Mouse (Mus musculus): ENCODE results near the gene Bri3bp. TPM values are rescaled to one million over a fixed set of nuclear protein-coding genes. Genes with fewer than 3 reads are reported as not detected.
A peak's percentile ranks its signal among the peaks of the same experiment; 100 is the strongest.
"Not testable (repeated sequence)": the region's sequence is repeated elsewhere in the genome, so short reads cannot be mapped to it uniquely, and the experiment has no call there.

The Bri3bp gene
- total RNA-seq, 2 experiments from 2014 or later, result 27.7 to 53.2 TPM

- peak; percentile 51 for ATAC-seq (replicated peaks; ENCODE audit: poor library complexity)
Observed at GRCm38 (mm10) chr5:125408842-125409241, 32.5 kb upstream of the Bri3bp start.

GRCm38 (mm10) chr5:125409348-125410090 is 31.8 kb upstream of the Bri3bp start:
- peak; percentile 15 for ATAC-seq (replicated peaks; ENCODE audit: poor library complexity)

- ATAC-seq (replicated peaks; ENCODE audit: poor library complexity), result peak; percentile 59
Observed at GRCm38 (mm10) chr5:125411972-125412530, 29.3 kb upstream of the Bri3bp start.

GRCm38 (mm10) chr5:125412536-125412935 is 28.8 kb upstream of the Bri3bp start:
- ATAC-seq (replicated peaks; ENCODE audit: poor library complexity), result not testable (repeated sequence)

- 0 out of 2 replicates have a peak, but pooled peaks have one; percentile 7 for ATAC-seq (replicated peaks; ENCODE audit: poor library complexity)
Observed at GRCm38 (mm10) chr5:125413763-125414162, 27.6 kb upstream of the Bri3bp start.

- no peak for ATAC-seq (replicated peaks; ENCODE audit: poor library complexity)
Observed at GRCm38 (mm10) chr5:125416183-125416582, 25.2 kb upstream of the Bri3bp start.

GRCm38 (mm10) chr5:125418636-125419035 is 22.7 kb upstream of the Bri3bp start:
- no peak for ATAC-seq (replicated peaks; ENCODE audit: poor library complexity)

GRCm38 (mm10) chr5:125419124-125419523 is 22.2 kb upstream of the Bri3bp start:
- peak; percentile 15; the same call in 1 of the 2 replicates for ATAC-seq (replicated peaks; ENCODE audit: poor library complexity)

GRCm38 (mm10) chr5:125425698-125426276 is 15.6 kb upstream of the Bri3bp start:
- peak; percentile 35; the same call in 1 of the 2 replicates for ATAC-seq (replicated peaks; ENCODE audit: poor library complexity)

GRCm38 (mm10) chr5:125426343-125426742 is 15.0 kb upstream of the Bri3bp start:
- ATAC-seq (replicated peaks; ENCODE audit: poor library complexity), result no peak

GRCm38 (mm10) chr5:125432324-125432723 is 9.0 kb upstream of the Bri3bp start:
- ATAC-seq (replicated peaks; ENCODE audit: poor library complexity), result not testable (repeated sequence)

- ATAC-seq (replicated peaks; ENCODE audit: poor library complexity), result peak; percentile 95
Observed at GRCm38 (mm10) chr5:125433793-125434337, 7.5 kb upstream of the Bri3bp start, which contains the start of gene Dhx37. Dhx37 (minus strand) TSS chr5:125434121.

GRCm38 (mm10) chr5:125434347-125434746 is 7.0 kb upstream of the Bri3bp start:
- peak; percentile 58 for ATAC-seq (replicated peaks; ENCODE audit: poor library complexity)

GRCm38 (mm10) chr5:125440583-125441233 is 660 bp upstream of the Bri3bp start:
- peak; percentile 38 for ATAC-seq (replicated peaks; ENCODE audit: poor library complexity)

GRCm38 (mm10) chr5:125442136-125442995 is 998 bp downstream of the Bri3bp start:
- ATAC-seq (replicated peaks; ENCODE audit: poor library complexity), result peak; percentile 21; the same call in 1 of the 2 replicates

GRCm38 (mm10) chr5:125443335-125443734 is 2.0 kb downstream of the Bri3bp start:
- no peak for ATAC-seq (replicated peaks; ENCODE audit: poor library complexity)

- ATAC-seq (replicated peaks; ENCODE audit: poor library complexity), result no peak
Observed at GRCm38 (mm10) chr5:125443915-125444314, 2.5 kb downstream of the Bri3bp start.

GRCm38 (mm10) chr5:125444554-125444953 is 3.2 kb downstream of the Bri3bp start:
- ATAC-seq (replicated peaks; ENCODE audit: poor library complexity), result peak; percentile 62

GRCm38 (mm10) chr5:125446344-125446743 is 5.0 kb downstream of the Bri3bp start:
- ATAC-seq (replicated peaks; ENCODE audit: poor library complexity), result no peak

- ATAC-seq (replicated peaks; ENCODE audit: poor library complexity), result no peak
Observed at GRCm38 (mm10) chr5:125448026-125448425, 6.7 kb downstream of the Bri3bp start.
